Mouse (Mus musculus) CH12.LX (cell line): ENCODE data around the gene Wt1. TPM values are rescaled to one million over a fixed set of nuclear protein-coding genes. Genes with fewer than 3 reads are reported as not detected.

Experiments
- DNase-seq: peaks from one replicate; pipeline ENCODE4 v3.0.0-alpha.2; 2013; ENCODE audit errors: extremely low read depth
- H3K27ac ChIP-seq: 2 replicates; pipeline ENCODE4 v1.5.1; 2012; ENCODE audit warnings: low read depth, mild to moderate bottlenecking, control low read depth, moderate library complexity; ENCODE audit not compliant: insufficient read depth
- H3K27me3 ChIP-seq: replicated peaks from 2 replicates; pipeline ENCODE3; 2012; ENCODE audit warnings: inconsistent platforms
- H3K36me3 ChIP-seq, 2 experiments: replicated peaks in 1 of 2; 2 replicates each; pipeline versions ENCODE3 to v1.6.1; 2012; ENCODE audit warnings: inconsistent platforms in 1 of 2, low read length in 1 of 2, mild to moderate bottlenecking in 1 of 2, mixed read lengths in 1 of 2, moderate library complexity in 1 of 2; ENCODE audit not compliant: control insufficient read depth in 1 of 2, insufficient read depth in 1 of 2
- H3K4me1 ChIP-seq, 2 experiments: 2 replicates each; pipeline ENCODE4 v1.6.1; 2012; ENCODE audit warnings: inconsistent platforms in 1 of 2, moderate library complexity in 1 of 2; ENCODE audit not compliant: insufficient read depth in 2 of 2, control insufficient read depth in 1 of 2
- H3K4me2 ChIP-seq: 2 replicates; pipeline ENCODE4 v1.6.1; 2012; ENCODE audit warnings: low read depth, mild to moderate bottlenecking, control low read depth; ENCODE audit not compliant: poor library complexity, insufficient read depth, severe bottlenecking
- H3K4me3 ChIP-seq, 3 experiments: fragments of 150-350 bp in 1 of 3; sonication (generic) in 1 of 3; replicated peaks in 1 of 3; 2 replicates each; pipeline versions ENCODE3 to v1.5.1; 2011 to 2012; ENCODE audit warnings: low read depth in 2 of 3, low read length in 2 of 3, mild to moderate bottlenecking in 2 of 3, moderate library complexity in 2 of 3, control low read depth in 1 of 3, improper control_type of control experiment in 1 of 3, inconsistent platforms in 1 of 3, mixed read lengths in 1 of 3; ENCODE audit not compliant: poor library complexity in 1 of 3
- H3K79me2 ChIP-seq: replicated peaks from 2 replicates; pipeline ENCODE4 v1.6.1; 2012; ENCODE audit warnings: mild to moderate bottlenecking, moderate library complexity; ENCODE audit not compliant: control insufficient read depth, poor library complexity, insufficient read depth, severe bottlenecking; ENCODE audit errors: extremely low read depth
- H3K9ac ChIP-seq: 2 replicates; pipeline ENCODE4 v1.6.1; 2012; ENCODE audit warnings: low read depth, mild to moderate bottlenecking, control low read depth, moderate library complexity; ENCODE audit not compliant: insufficient read depth
- H3K9me3 ChIP-seq: replicated peaks from 2 replicates; pipeline ENCODE3; 2012; ENCODE audit warnings: low read length, inconsistent platforms, mixed read lengths
- BHLHE40 ChIP-seq: IDR thresholded peaks from 2 replicates; pipeline ENCODE4 v1.6.1; 2011; ENCODE audit warnings: mild to moderate bottlenecking, low read depth, low read length, improper control_type of control experiment
- CHD1 ChIP-seq: IDR thresholded peaks from 2 replicates; pipeline ENCODE4 v1.6.1; 2012; ENCODE audit warnings: low read depth, low read length, improper control_type of control experiment, inconsistent platforms
- CTCF ChIP-seq, 2 experiments: IDR thresholded peaks in 1 of 2; conservative IDR thresholded peaks in 1 of 2; 2 replicates each; pipeline ENCODE4 v1.5.1; 2011 to 2012; ENCODE audit warnings: low read depth in 2 of 2, low read length in 2 of 2, improper control_type of control experiment in 1 of 2, inconsistent platforms in 1 of 2, mild to moderate bottlenecking in 1 of 2, moderate library complexity in 1 of 2
- GABPA ChIP-seq: IDR thresholded peaks from 2 replicates; pipeline ENCODE4 v1.6.1; 2012; ENCODE audit warnings: low read depth, low read length, improper control_type of control experiment, inconsistent platforms; ENCODE audit not compliant: insufficient replicate concordance
- HCFC1 ChIP-seq: IDR thresholded peaks from 2 replicates; pipeline ENCODE4 v1.6.1; 2012; ENCODE audit warnings: low read depth, mild to moderate bottlenecking, inconsistent platforms, low read length, improper control_type of control experiment
- IRF4 ChIP-seq: IDR thresholded peaks from 2 replicates; pipeline ENCODE4 v1.6.1; 2014; ENCODE audit warnings: low read depth, mild to moderate bottlenecking, inconsistent platforms, low read length, improper control_type of control experiment
- JUN ChIP-seq: IDR thresholded peaks from 2 replicates; pipeline ENCODE4 v1.6.1; 2011; ENCODE audit warnings: low read depth, mild to moderate bottlenecking, low read length, improper control_type of control experiment, moderate library complexity; ENCODE audit not compliant: insufficient read depth
- JUND ChIP-seq: conservative IDR thresholded peaks from 2 replicates; pipeline ENCODE4 v1.6.1; 2011; ENCODE audit warnings: low read depth, low read length, improper control_type of control experiment
- MAX ChIP-seq: IDR thresholded peaks from 2 replicates; pipeline ENCODE4 v1.6.1; 2011; ENCODE audit warnings: low read length, improper control_type of control experiment
- NELFE ChIP-seq: IDR thresholded peaks from 2 replicates; pipeline ENCODE4 v1.6.1; 2011; ENCODE audit warnings: low read depth, low read length, improper control_type of control experiment
- NRF1 ChIP-seq: IDR thresholded peaks from 2 replicates; pipeline ENCODE4 v1.6.1; 2014; ENCODE audit warnings: low read depth, mild to moderate bottlenecking, inconsistent platforms, low read length, improper control_type of control experiment, moderate library complexity
- PAX5 ChIP-seq: IDR thresholded peaks from 2 replicates; pipeline ENCODE4 v1.6.1; 2012; ENCODE audit warnings: low read length, inconsistent platforms, mixed read lengths
- POLR2A ChIP-seq: IDR thresholded peaks from 2 replicates; pipeline ENCODE4 v1.6.1; 2011; ENCODE audit warnings: low read depth, mild to moderate bottlenecking, improper control_type of control experiment, low read length
- POLR2AphosphoS2 ChIP-seq: IDR thresholded peaks from 2 replicates; pipeline ENCODE4 v1.6.1; 2011; ENCODE audit warnings: low read depth, low read length, improper control_type of control experiment
- RAD21 ChIP-seq: IDR thresholded peaks from 2 replicates; pipeline ENCODE4 v1.6.1; 2011; ENCODE audit warnings: low read depth, mild to moderate bottlenecking, low read length, improper control_type of control experiment, moderate library complexity
- RCOR1 ChIP-seq: conservative IDR thresholded peaks from 2 replicates; pipeline ENCODE4 v1.6.1; 2012; ENCODE audit warnings: low read depth, mild to moderate bottlenecking, inconsistent platforms, low read length, improper control_type of control experiment
- SIN3A ChIP-seq: IDR thresholded peaks from 2 replicates; pipeline ENCODE4 v1.6.1; 2012; ENCODE audit warnings: low read length, improper control_type of control experiment, inconsistent platforms
- SMC3 ChIP-seq: IDR thresholded peaks from 2 replicates; pipeline ENCODE4 v1.6.1; 2011; ENCODE audit warnings: low read depth, low read length, improper control_type of control experiment
- TBP ChIP-seq: conservative IDR thresholded peaks from 2 replicates; pipeline ENCODE4 v1.6.1; 2011; ENCODE audit warnings: low read depth, low read length, improper control_type of control experiment
- TCF12 ChIP-seq: IDR thresholded peaks from 2 replicates; pipeline ENCODE4 v1.6.1; 2014; ENCODE audit warnings: low read depth, mild to moderate bottlenecking, inconsistent platforms, low read length, improper control_type of control experiment
- USF1 ChIP-seq: IDR thresholded peaks from 2 replicates; pipeline ENCODE4 v1.6.1; 2014; ENCODE audit warnings: low read depth, mild to moderate bottlenecking, inconsistent platforms, low read length, improper control_type of control experiment
- ZMIZ1 ChIP-seq: IDR thresholded peaks from 2 replicates; pipeline ENCODE4 v1.6.1; 2012; ENCODE audit warnings: low read depth, mild to moderate bottlenecking, inconsistent platforms, low read length, improper control_type of control experiment
- ZNF384 ChIP-seq: IDR thresholded peaks from 2 replicates; pipeline ENCODE4 v1.6.1; 2012; ENCODE audit warnings: low read depth, low read length, improper control_type of control experiment, inconsistent platforms
- dilution Hi-C: fragments of 300-500 bp; cut with MboI; formaldehyde crosslinking; loops from 2 replicates; pipeline ENCODE4 v1.14.3; 2020; ENCODE audit warnings: low sequenced_read_pairs; ENCODE audit not compliant: extremely low pct_unique_long_range_greater_than_20kb, extremely low pct_ligation_motif_present
- in situ Hi-C: fragments of 300-500 bp; cut with MboI; formaldehyde crosslinking; loops from 3 replicates; pipeline ENCODE4 v1.14.3; 2019; ENCODE audit warnings: low sequenced_read_pairs, low pct_ligation_motif_present, low pct_unique_long_range_greater_than_20kb, mixed read lengths
- polyA plus RNA-seq: library from polyadenylated mRNA; unstranded; fragments of >175 nt; gene quantifications from 2 replicates; pipeline ENCODE4 v1.2.1, GENCODE M21; 2012; ENCODE audit warnings: low read depth; ENCODE audit not compliant: insufficient read length
- total RNA-seq, 2 experiments: library from RNA; depleted of rRNA; stranded (reverse); fragments of 300-350 nt in 1 of 2; fragments of >200 nt in 1 of 2; gene quantifications; 2 replicates each; pipeline ENCODE4 v1.2.3; 2012 to 2014

Gene Wt1
- total and polyA plus RNA-seq, 3 experiments, result not detected

- Histone ChIP-seq H3K36me3 (no peaks in the 10 kb centered on the region), H3K9ac (no peak overlapping the region), H3K9me3 (no peaks in the 10 kb centered on the region), H3K4me3 (no peak overlapping the region), H3K27me3 (no peaks in the 10 kb centered on the region), H3K4me2 (no peak overlapping the region), H3K79me2 (no peaks in the 10 kb centered on the region), H3K4me1 (no peaks in the 10 kb centered on the region), H3K27ac (no peak overlapping the region)
- TF ChIP-seq POLR2AphosphoS2, result no peak
- TF ChIP-seq JUND, result no peak
- no peak for TF ChIP-seq TCF12
- TF ChIP-seq BHLHE40, result no peak
- TF ChIP-seq MAX, result no peak
- TF ChIP-seq USF1, result no peak
- TF ChIP-seq NELFE, result no peak
- TF ChIP-seq SMC3, result no peak
- TF ChIP-seq RAD21, result no peak
- no peak for TF ChIP-seq CTCF (conservative IDR thresholded peaks at IDR 0.05 in 1 of 2, IDR thresholded peaks at IDR 0.05 in 1 of 2; ENCODE audit: low read depth in 2 of 2, low read length in 2 of 2)
- TF ChIP-seq PAX5, result no peak
- no peak for TF ChIP-seq HCFC1
- no peak for TF ChIP-seq GABPA
- no peak for DNase-seq
- in situ Hi-C loops, result no loop called here
- dilution Hi-C loops, result no loop called here
Measured at GRCm38 (mm10) chr2:105162763-105163162, 36.4 kb downstream of the Wt1 start.

- no peak overlapping the region for H3K27ac ChIP-seq
- no peak overlapping the region for H3K9ac ChIP-seq
- no peak for TF ChIP-seq MAX
- TF ChIP-seq NELFE, result no peak
- TF ChIP-seq SIN3A, result no peak
- TF ChIP-seq IRF4, result no peak
- no peak for TF ChIP-seq NRF1
- TF ChIP-seq JUN, result no peak
- TF ChIP-seq JUND, result no peak
- TF ChIP-seq CHD1, result no peak
- no peak for TF ChIP-seq POLR2A
- TF ChIP-seq TCF12, result no peak
- TF ChIP-seq POLR2AphosphoS2, result no peak
- TF ChIP-seq SMC3, result no peak
- no peak for TF ChIP-seq CTCF (conservative IDR thresholded peaks at IDR 0.05 in 1 of 2, IDR thresholded peaks at IDR 0.05 in 1 of 2; ENCODE audit: low read depth in 2 of 2, low read length in 2 of 2)
- no peak for TF ChIP-seq ZNF384
- TF ChIP-seq TBP, result no peak
- TF ChIP-seq GABPA, result no peak
- TF ChIP-seq RCOR1, result no peak
- no peak for TF ChIP-seq USF1
- no peak for TF ChIP-seq ZMIZ1
- no peaks in the 10 kb centered on the region for H3K9me3 ChIP-seq
- no peak overlapping the region for H3K4me3 ChIP-seq
- H3K27me3 ChIP-seq, result no peaks in the 10 kb centered on the region
- H3K36me3 ChIP-seq, result no peaks in the 10 kb centered on the region
- DNase-seq, result no peak
- in situ Hi-C loops (no loop called here), dilution Hi-C loops (no loop called here)
- H3K79me2 ChIP-seq, result no peaks in the 10 kb centered on the region
- H3K4me1 ChIP-seq, result 0 out of 4 replicates have a peak, but pooled peaks cover 0 to 2% of the 10 kb centered on the region in 2 experiments
- no peak overlapping the region for H3K4me2 ChIP-seq
Measured at GRCm38 (mm10) chr2:105168137-105168536, 41.8 kb downstream of the Wt1 start.
